Mouse (Mus musculus) ES-Bruce4 (cell line): Measurements from ENCODE around the gene Fstl4.

ENCODE experiments used
- CTCF ChIP-seq: IDR thresholded peaks from one replicate; pipeline ENCODE4 v1.8.1; 2011; ENCODE audit warnings: low read depth, low read length
- POLR2A ChIP-seq: IDR thresholded peaks from one replicate; pipeline ENCODE4 v1.8.1; 2011; ENCODE audit warnings: low read length; ENCODE audit not compliant: insufficient read depth

- TF ChIP-seq CTCF (peak; percentile 23), POLR2A (no peak)
Observed at GRCm38 (mm10) chr11:52765678-52766254, 1.3 kb downstream of the Fstl4 start.
